Mouse (Mus musculus) ES-E14 (cell line): ENCODE measurements around the gene Fbxl5.

Source experiments
- CHD2 ChIP-seq: IDR thresholded peaks from 2 replicates; pipeline ENCODE4 v1.6.1; 2014; ENCODE audit warnings: mild to moderate bottlenecking, low read depth, low read length, inconsistent platforms
- MAFK ChIP-seq: IDR thresholded peaks from 2 replicates; pipeline ENCODE4 v1.6.1; 2014; ENCODE audit warnings: mild to moderate bottlenecking, low read depth, low read length, inconsistent platforms; ENCODE audit not compliant: insufficient read depth
- ZNF384 ChIP-seq: IDR thresholded peaks from 2 replicates; pipeline ENCODE4 v1.6.1; 2012; ENCODE audit warnings: low read depth, low read length, inconsistent platforms

DNA sequence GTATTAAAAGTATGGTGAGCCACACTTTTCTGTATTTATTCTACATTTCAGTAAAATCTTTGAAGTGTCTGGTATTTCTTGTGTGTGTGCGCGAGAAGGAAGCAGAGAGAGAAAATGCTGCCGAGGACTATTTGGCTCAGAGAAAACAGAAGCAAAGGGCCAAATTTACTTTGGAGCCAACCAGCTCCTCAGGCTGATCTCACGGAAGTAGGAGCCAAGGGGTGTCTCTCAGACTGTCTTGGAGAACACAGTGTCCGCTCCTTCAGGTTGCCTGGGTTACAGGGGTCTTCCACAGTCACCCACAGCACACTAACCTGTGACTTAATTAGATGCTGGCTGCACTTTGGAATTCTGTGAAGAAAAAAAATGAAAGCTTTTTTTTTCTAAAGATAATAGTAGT is 23.6 kb upstream of the Fbxl5 start:
- TF ChIP-seq MAFK (no peak), CHD2 (no peak), ZNF384 (no peak)
